Mouse (Mus musculus) liver, postnatal 0 days (tissue): ENCODE measurements around the gene Nr1h5. TPM values are rescaled to one million over a fixed set of nuclear protein-coding genes. Genes with fewer than 3 reads are reported as not detected.

Experiments used
- ATAC-seq: fragments of 200-750 bp; cut with Nextera tagmentation; 2 replicates; pipeline ENCODE4 v1.8.0; 2017; ENCODE audit warnings: mild to moderate bottlenecking, moderate library complexity
- DNase-seq: peaks from one replicate; pipeline ENCODE4 v3.0.0-alpha.2; 2016
- H3K27ac ChIP-seq: fragments of 300-500 bp; sonication (generic); 2 replicates; pipeline ENCODE4 v1.5.1; 2014; ENCODE audit warnings: antibody characterized with exemption, moderate library complexity, mild to moderate bottlenecking, low read depth
- H3K27me3 ChIP-seq: fragments of 300-500 bp; sonication (generic); 2 replicates; pipeline ENCODE4 v1.6.1; 2014; ENCODE audit warnings: low read length, control low read depth, mixed read lengths; ENCODE audit not compliant: insufficient read depth
- H3K36me3 ChIP-seq: fragments of 300-500 bp; sonication (generic); replicated peaks from 2 replicates; pipeline ENCODE4 v1.6.1; 2014; ENCODE audit warnings: mild to moderate bottlenecking, control low read depth, low read length, moderate library complexity, mixed read lengths; ENCODE audit not compliant: insufficient read depth
- H3K4me1 ChIP-seq: fragments of 300-500 bp; sonication (generic); 2 replicates; pipeline ENCODE4 v1.6.1; 2014; ENCODE audit warnings: antibody characterized with exemption, mild to moderate bottlenecking, control low read depth; ENCODE audit not compliant: insufficient read depth
- H3K4me2 ChIP-seq: fragments of 300-500 bp; sonication (generic); 2 replicates; pipeline ENCODE4 v1.6.1; 2014; ENCODE audit warnings: low read depth, mild to moderate bottlenecking, low read length, moderate library complexity, mixed read lengths
- H3K4me3 ChIP-seq: fragments of 300-500 bp; sonication (generic); 2 replicates; pipeline ENCODE4 v1.5.1; 2014; ENCODE audit warnings: low read depth, low read length
- H3K9ac ChIP-seq: fragments of 300-500 bp; sonication (generic); replicated peaks from 2 replicates; pipeline ENCODE4 v1.6.1; 2014; ENCODE audit warnings: mild to moderate bottlenecking, moderate library complexity
- H3K9me3 ChIP-seq: fragments of 300-500 bp; sonication (generic); 2 replicates; pipeline ENCODE4 v1.6.1; 2016; ENCODE audit warnings: mild to moderate bottlenecking, control low read depth, low read length, mixed read lengths
- CTCF ChIP-seq: sonication (generic); IDR thresholded peaks from 2 replicates; pipeline ENCODE4 v1.5.1; 2016; ENCODE audit warnings: antibody characterized with exemption, low read depth
- EP300 ChIP-seq: IDR thresholded peaks from 2 replicates; pipeline ENCODE4 v1.6.1; 2016; ENCODE audit warnings: antibody characterized with exemption, low read depth, mild to moderate bottlenecking
- WGBS: fragments of 180-500 bp; shearing (Covaris S2); extraction: QIAGEN DNeasy Blood & Tissue Kit; methylation state at CpG from one replicate; pipeline ENCODE4 v1.1.7; 2014; ENCODE audit not compliant: insufficient replicate concordance; 5-methylcytosine and 5-hydroxymethylcytosine counted together
- polyA plus RNA-seq: library from polyadenylated mRNA; unstranded; fragments of >200 nt; fragmentation: Nextera tagmentation; extraction: Ambion mirVana; gene quantifications from 2 replicates; pipeline ENCODE4 v1.2.1, GENCODE M21; 2015

Nr1h5 gene
- polyA plus RNA-seq, 1 experiment from 2014 or later = 2.2 TPM

GRCm38 (mm10) chr3:102970067-102970466, 6.1 kb upstream of the Nr1h5 start:
- Histone ChIP-seq H3K9ac (no peak overlapping the region), H3K36me3 (no peaks in the 10 kb centered on the region), H3K27ac (no peak overlapping the region), H3K4me1 (no peaks in the 10 kb centered on the region), H3K4me2 (no peak overlapping the region), H3K4me3 (no peak overlapping the region), H3K27me3 (no peaks in the 10 kb centered on the region), H3K9me3 (no peaks in the 10 kb centered on the region)
- DNase-seq (no peak), ATAC-seq (no peak)
- no peak for TF ChIP-seq EP300
- WGBS = 80% methylated on average over 9 of the region's 9 CpGs

- Histone ChIP-seq H3K36me3 (no peaks in the 10 kb centered on the region), H3K9me3 (no peaks in the 10 kb centered on the region), H3K27ac (no peak overlapping the region), H3K4me3 (no peak overlapping the region), H3K4me2 (no peak overlapping the region), H3K9ac (no peak overlapping the region), H3K4me1 (no peaks in the 10 kb centered on the region), H3K27me3 (no peaks in the 10 kb centered on the region)
- 60% methylated on average over 3 of the region's 3 CpGs for WGBS
- TF ChIP-seq EP300 (no peak), CTCF (no peak)
- no peak for DNase-seq
- no peak for ATAC-seq
Measured at GRCm38 (mm10) chr3:102955596-102955995, 8.3 kb downstream of the Nr1h5 start.

GRCm38 (mm10) chr3:102955143-102955542, 8.8 kb downstream of the Nr1h5 start:
- ATAC-seq = no peak

GRCm38 (mm10) chr3:102954476-102954875, 9.5 kb downstream of the Nr1h5 start:
- no peak overlapping the region for H3K27ac ChIP-seq
- no peaks in the 10 kb centered on the region for H3K27me3 ChIP-seq
- H3K4me1 ChIP-seq = no peaks in the 10 kb centered on the region
- WGBS = 82% methylated on average over 12 of the region's 12 CpGs
- no peak for ATAC-seq
- no peak overlapping the region for H3K9ac ChIP-seq
- H3K9me3 ChIP-seq = no peaks in the 10 kb centered on the region
- TF ChIP-seq EP300 (no peak), CTCF (no peak)
- H3K4me2 ChIP-seq = no peak overlapping the region
- no peak overlapping the region for H3K4me3 ChIP-seq
- no peaks in the 10 kb centered on the region for H3K36me3 ChIP-seq
- no peak for DNase-seq

More at GRCm38 (mm10) chr3:102955143-102955542, 8.8 kb downstream of the Nr1h5 start:
- H3K9ac ChIP-seq = no peak overlapping the region
- WGBS = 82% methylated on average over 3 of the region's 3 CpGs
- no peaks in the 10 kb centered on the region for H3K36me3 ChIP-seq
- H3K4me1 ChIP-seq = no peaks in the 10 kb centered on the region
- no peak overlapping the region for H3K27ac ChIP-seq
- TF ChIP-seq EP300 (no peak), CTCF (no peak)
- DNase-seq = no peak
- no peaks in the 10 kb centered on the region for H3K9me3 ChIP-seq
- no peaks in the 10 kb centered on the region for H3K27me3 ChIP-seq
- no peak overlapping the region for H3K4me2 ChIP-seq
- no peak overlapping the region for H3K4me3 ChIP-seq

GRCm38 (mm10) chr3:102946861-102947260, 17.1 kb downstream of the Nr1h5 start:
- H3K9ac ChIP-seq = no peak overlapping the region
- peak; percentile 50 for DNase-seq
- H3K36me3 ChIP-seq = no peaks in the 10 kb centered on the region
- TF ChIP-seq CTCF (no peak), EP300 (no peak)
- H3K27ac ChIP-seq = no peak overlapping the region
- H3K27me3 ChIP-seq = no peaks in the 10 kb centered on the region
- peak; percentile 73 for ATAC-seq
- WGBS = 51% methylated on average over 5 of the region's 5 CpGs
- peaks cover 3% of the 10 kb centered on the region; the same call in 1 of the 2 replicates for H3K4me1 ChIP-seq
- H3K4me3 ChIP-seq = no peak overlapping the region
- no peak overlapping the region for H3K4me2 ChIP-seq
- no peaks in the 10 kb centered on the region for H3K9me3 ChIP-seq

GRCm38 (mm10) chr3:102946312-102946711, 17.6 kb downstream of the Nr1h5 start:
- Histone ChIP-seq H3K27ac (no peak overlapping the region), H3K4me1 (peaks cover 3% of the 10 kb centered on the region; the same call in 1 of the 2 replicates), H3K9me3 (no peaks in the 10 kb centered on the region), H3K4me2 (no peak overlapping the region), H3K27me3 (no peaks in the 10 kb centered on the region), H3K36me3 (no peaks in the 10 kb centered on the region), H3K9ac (no peak overlapping the region), H3K4me3 (no peak overlapping the region)
- DNase-seq (no peak), ATAC-seq (no peak)
- TF ChIP-seq EP300 (no peak), CTCF (no peak)
- 53% methylated on average over 3 of the region's 3 CpGs for WGBS

GRCm38 (mm10) chr3:102938100-102938499, 25.8 kb downstream of the Nr1h5 start:
- Histone ChIP-seq H3K4me2 (no peak overlapping the region), H3K4me3 (no peak overlapping the region), H3K9ac (no peak overlapping the region), H3K36me3 (no peaks in the 10 kb centered on the region), H3K4me1 (no peaks in the 10 kb centered on the region), H3K27ac (no peak overlapping the region), H3K27me3 (no peaks in the 10 kb centered on the region), H3K9me3 (no peaks in the 10 kb centered on the region)
- WGBS = 86% methylated on average over 1 of the region's 1 CpGs
- no peak for DNase-seq
- TF ChIP-seq CTCF = no peak
- TF ChIP-seq EP300 = no peak
- no peak for ATAC-seq
